Mouse (Mus musculus) lung, adult 2 months (tissue): ENCODE measurements around the gene Npvf.

Source experiments
- CTCF ChIP-seq: fragments of 200-500 bp; IDR thresholded peaks from 2 replicates; pipeline ENCODE4 v1.5.1; 2011; ENCODE audit warnings: mild to moderate bottlenecking, low read length, control low read depth; ENCODE audit not compliant: insufficient read depth
- POLR2A ChIP-seq: fragments of 200-500 bp; IDR thresholded peaks from 2 replicates; pipeline ENCODE4 v1.6.1; 2011; ENCODE audit warnings: low read depth, mild to moderate bottlenecking, control low read depth, low read length, borderline replicate concordance; ENCODE audit errors: extremely low read depth

DNA sequence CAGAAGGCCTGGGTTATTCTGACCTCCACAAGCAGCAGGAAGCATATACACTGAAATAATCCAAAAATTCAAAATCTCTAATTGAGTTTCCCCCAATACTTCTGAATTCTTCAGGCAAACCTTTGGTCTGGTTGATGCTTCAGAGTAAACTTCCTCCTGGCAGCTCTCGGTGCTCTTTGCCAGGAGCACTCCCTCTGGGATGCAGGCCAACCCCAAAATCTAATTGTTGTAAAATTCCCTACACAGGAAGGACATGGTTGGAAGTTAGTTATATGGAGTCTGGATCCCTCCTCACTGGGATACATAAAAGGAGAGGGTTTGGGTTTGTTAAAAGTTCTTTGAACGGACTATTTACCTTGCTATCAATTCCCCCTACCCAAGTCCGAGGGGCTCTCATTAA is 9.5 kb downstream of the Npvf start:
- TF ChIP-seq CTCF, result no peak
- no peak for TF ChIP-seq POLR2A
